Mouse (Mus musculus): ENCODE data around the gene Asns. TPM values are rescaled to one million over a fixed set of nuclear protein-coding genes. Genes with fewer than 3 reads are reported as not detected.

Asns gene
- 160 and 168 TPM in 2 replicates for polyA plus RNA-seq (2015; fragmentation: Nextera tagmentation; extraction: Ambion mirVana)

- peak within 1 kb of the TSS; percentile 73 for H3K27ac ChIP-seq
- H3K4me2 ChIP-seq, result peak within 1 kb of the TSS; percentile 88
- H3K9ac ChIP-seq, result peak within 1 kb of the TSS; percentile 50
- no peaks in the 10 kb centered on the region for H3K4me1 ChIP-seq
- H3K27me3 ChIP-seq (replicated peaks), result no peaks in the 10 kb centered on the region
- no peaks in the 10 kb centered on the region for H3K36me3 ChIP-seq
- peak within 1 kb of the TSS; percentile 76 for H3K4me3 ChIP-seq (replicated peaks)
- no peaks in the 10 kb centered on the region for H3K9me3 ChIP-seq
- under 1% methylated on average over 51 of the region's 51 CpGs for WGBS
- ATAC-seq (ENCODE audit: insufficient read depth, low FRiP score, low read depth), result peak; percentile 96
These were observed at the start of gene Asns for GRCm38 (mm10) chr6:7692884-7693585. Gene Asns (minus strand): TSS chr6:7693254.

- no peaks in the 10 kb centered on the region for H3K27me3 ChIP-seq (replicated peaks)
- WGBS, result 55% methylated on average over 3 of the region's 3 CpGs
- no peak overlapping the region for H3K4me3 ChIP-seq (replicated peaks)
- H3K4me1 ChIP-seq, result no peaks in the 10 kb centered on the region
- H3K27ac ChIP-seq, result no peak overlapping the region
- no peaks in the 10 kb centered on the region for H3K9me3 ChIP-seq
- no peak overlapping the region for H3K4me2 ChIP-seq
- ATAC-seq (ENCODE audit: insufficient read depth, low FRiP score, low read depth), result no peak
- no peak overlapping the region for H3K9ac ChIP-seq
- H3K36me3 ChIP-seq, result no peaks in the 10 kb centered on the region
These were observed 48.7 kb upstream of the Asns start for GRCm38 (mm10) chr6:7741721-7742120.

- H3K9me3 ChIP-seq, result no peaks in the 10 kb centered on the region
- H3K27me3 ChIP-seq (replicated peaks), result no peaks in the 10 kb centered on the region
- H3K36me3 ChIP-seq, result no peaks in the 10 kb centered on the region
- no peak overlapping the region for H3K9ac ChIP-seq
- no peak overlapping the region for H3K27ac ChIP-seq
- H3K4me2 ChIP-seq, result no peak overlapping the region
- no peaks in the 10 kb centered on the region for H3K4me1 ChIP-seq
- no peak overlapping the region for H3K4me3 ChIP-seq (replicated peaks)
- ATAC-seq (ENCODE audit: insufficient read depth, low FRiP score, low read depth), result no peak
- WGBS, result 90% methylated on average over 2 of the region's 2 CpGs
These were observed 44.8 kb upstream of the Asns start for GRCm38 (mm10) chr6:7737842-7738241.

- ATAC-seq (ENCODE audit: insufficient read depth, low FRiP score, low read depth), result no peak
- no peaks in the 10 kb centered on the region for H3K36me3 ChIP-seq
- no peak overlapping the region for H3K4me3 ChIP-seq (replicated peaks)
- no peak overlapping the region for H3K4me2 ChIP-seq
- no peaks in the 10 kb centered on the region for H3K4me1 ChIP-seq
- no peaks in the 10 kb centered on the region for H3K9me3 ChIP-seq
- H3K9ac ChIP-seq, result no peak overlapping the region
- H3K27ac ChIP-seq, result no peak overlapping the region
- WGBS, result 28% methylated on average over 12 of the region's 12 CpGs
- H3K27me3 ChIP-seq (replicated peaks), result no peaks in the 10 kb centered on the region
These were observed 40.0 kb upstream of the Asns start for GRCm38 (mm10) chr6:7732754-7733708.

- H3K9ac ChIP-seq, result no peak overlapping the region
- no peak overlapping the region for H3K4me2 ChIP-seq
- H3K4me1 ChIP-seq, result no peaks in the 10 kb centered on the region
- no peaks in the 10 kb centered on the region for H3K36me3 ChIP-seq
- H3K27me3 ChIP-seq (replicated peaks), result no peaks in the 10 kb centered on the region
- no peak overlapping the region for H3K27ac ChIP-seq
- no peak for ATAC-seq (ENCODE audit: insufficient read depth, low FRiP score, low read depth)
- H3K9me3 ChIP-seq, result no peaks in the 10 kb centered on the region
- 75% methylated on average over 6 of the region's 6 CpGs for WGBS
- H3K4me3 ChIP-seq (replicated peaks), result no peak overlapping the region
These were observed 39.0 kb upstream of the Asns start for GRCm38 (mm10) chr6:7732097-7732496.

GRCm38 (mm10) chr6:7729128-7729527 is 36.1 kb upstream of the Asns start:
- ATAC-seq (ENCODE audit: insufficient read depth, low FRiP score, low read depth), result no peak
- H3K9ac ChIP-seq, result no peak overlapping the region
- H3K36me3 ChIP-seq, result no peaks in the 10 kb centered on the region
- H3K27me3 ChIP-seq (replicated peaks), result no peaks in the 10 kb centered on the region
- no peaks in the 10 kb centered on the region for H3K9me3 ChIP-seq
- no peak overlapping the region for H3K4me2 ChIP-seq
- H3K4me1 ChIP-seq, result no peaks in the 10 kb centered on the region
- H3K4me3 ChIP-seq (replicated peaks), result no peak overlapping the region
- no peak overlapping the region for H3K27ac ChIP-seq
- WGBS, result 79% methylated on average over 2 of the region's 2 CpGs

GRCm38 (mm10) chr6:7728241-7728640 is 35.2 kb upstream of the Asns start:
- Histone ChIP-seq H3K27ac (no peak overlapping the region), H3K36me3 (no peaks in the 10 kb centered on the region), H3K4me2 (no peak overlapping the region), H3K9ac (no peak overlapping the region), H3K4me3 (replicated peaks) (no peak overlapping the region), H3K9me3 (no peaks in the 10 kb centered on the region), H3K4me1 (no peaks in the 10 kb centered on the region), H3K27me3 (replicated peaks) (no peaks in the 10 kb centered on the region)
- WGBS, result 87% methylated on average over 5 of the region's 5 CpGs
- ATAC-seq (ENCODE audit: insufficient read depth, low FRiP score, low read depth), result no peak

- no peak for ATAC-seq (ENCODE audit: insufficient read depth, low FRiP score, low read depth)
- Histone ChIP-seq H3K27me3 (replicated peaks) (no peaks in the 10 kb centered on the region), H3K4me2 (no peak overlapping the region), H3K36me3 (no peaks in the 10 kb centered on the region), H3K4me3 (replicated peaks) (no peak overlapping the region), H3K9me3 (no peaks in the 10 kb centered on the region), H3K4me1 (no peaks in the 10 kb centered on the region), H3K9ac (no peak overlapping the region), H3K27ac (no peak overlapping the region)
- WGBS, result 51% methylated on average over 4 of the region's 4 CpGs
These were observed 23.2 kb upstream of the Asns start for GRCm38 (mm10) chr6:7716236-7716635.

GRCm38 (mm10) chr6:7714230-7714629 is 21.2 kb upstream of the Asns start:
- ATAC-seq (ENCODE audit: insufficient read depth, low FRiP score, low read depth), result no peak

GRCm38 (mm10) chr6:7711837-7712330 is 18.8 kb upstream of the Asns start:
- Histone ChIP-seq H3K36me3 (no peaks in the 10 kb centered on the region), H3K27me3 (replicated peaks) (no peaks in the 10 kb centered on the region), H3K9me3 (no peaks in the 10 kb centered on the region), H3K9ac (no peak overlapping the region), H3K4me1 (no peaks in the 10 kb centered on the region), H3K4me3 (replicated peaks) (no peak overlapping the region), H3K27ac (no peak overlapping the region), H3K4me2 (no peak overlapping the region)
- 66% methylated on average over 3 of the region's 3 CpGs for WGBS
- peak; percentile 58; the same call in 1 of the 2 replicates for ATAC-seq (ENCODE audit: insufficient read depth, low FRiP score, low read depth)

More at GRCm38 (mm10) chr6:7714230-7714629, 21.2 kb upstream of the Asns start:
- no peaks in the 10 kb centered on the region for H3K36me3 ChIP-seq
- no peak overlapping the region for H3K4me2 ChIP-seq
- H3K9ac ChIP-seq, result no peak overlapping the region
- no peak overlapping the region for H3K27ac ChIP-seq
- H3K27me3 ChIP-seq (replicated peaks), result no peaks in the 10 kb centered on the region
- no peak overlapping the region for H3K4me3 ChIP-seq (replicated peaks)
- whole genome bisulfite sequencing, result 46% methylated on average over 2 of the region's 2 CpGs
- no peaks in the 10 kb centered on the region for H3K4me1 ChIP-seq
- H3K9me3 ChIP-seq, result no peaks in the 10 kb centered on the region

GRCm38 (mm10) chr6:7708246-7708645 is 15.2 kb upstream of the Asns start:
- no peaks in the 10 kb centered on the region for H3K36me3 ChIP-seq
- no peak overlapping the region for H3K4me2 ChIP-seq
- H3K9me3 ChIP-seq, result no peaks in the 10 kb centered on the region
- no peak overlapping the region for H3K27ac ChIP-seq
- no peak overlapping the region for H3K9ac ChIP-seq
- no peaks in the 10 kb centered on the region for H3K27me3 ChIP-seq (replicated peaks)
- no peak overlapping the region for H3K4me3 ChIP-seq (replicated peaks)
- no peaks in the 10 kb centered on the region for H3K4me1 ChIP-seq
- ATAC-seq (ENCODE audit: insufficient read depth, low FRiP score, low read depth), result no peak
- WGBS, result 74% methylated on average over 3 of the region's 3 CpGs

GRCm38 (mm10) chr6:7706796-7707195 is 13.7 kb upstream of the Asns start:
- WGBS, result 71% methylated on average over 1 of the region's 1 CpGs
- ATAC-seq (ENCODE audit: insufficient read depth, low FRiP score, low read depth), result no peak

More at GRCm38 (mm10) chr6:7706796-7707195, 13.7 kb upstream of the Asns start:
- no peaks in the 10 kb centered on the region for H3K4me1 ChIP-seq
- H3K27me3 ChIP-seq (replicated peaks), result no peaks in the 10 kb centered on the region
- H3K9ac ChIP-seq, result no peak overlapping the region
- H3K4me2 ChIP-seq, result no peak overlapping the region
- H3K9me3 ChIP-seq, result no peaks in the 10 kb centered on the region
- no peak overlapping the region for H3K4me3 ChIP-seq (replicated peaks)
- H3K27ac ChIP-seq, result no peak overlapping the region
- H3K36me3 ChIP-seq, result no peaks in the 10 kb centered on the region
